Mouse (Mus musculus) olfactory bulb, adult 2 months (tissue): Measurements from ENCODE around the gene Hcrt. TPM values are rescaled to one million over a fixed set of nuclear protein-coding genes. Genes with fewer than 3 reads are reported as not detected.
"Not testable (repeated sequence)": the region's sequence is repeated elsewhere in the genome, so short reads cannot be mapped to it uniquely, and the experiment has no call there.

Experiments used
- H3K27ac ChIP-seq: fragments of 200-500 bp; 2 replicates; pipeline ENCODE4 v1.5.1; 2012; ENCODE audit warnings: low read depth, low read length; ENCODE audit not compliant: insufficient read depth
- H3K4me1 ChIP-seq: fragments of 200-500 bp; 2 replicates; pipeline ENCODE4 v1.6.1; 2012; ENCODE audit warnings: low read length; ENCODE audit not compliant: control insufficient read depth, insufficient read depth
- H3K4me3 ChIP-seq: fragments of 200-500 bp; 2 replicates; pipeline ENCODE4 v1.5.1; 2012; ENCODE audit warnings: mild to moderate bottlenecking, low read depth, low read length, moderate library complexity; ENCODE audit not compliant: insufficient read depth
- CTCF ChIP-seq: fragments of 200-500 bp; IDR thresholded peaks from 2 replicates; pipeline ENCODE4 v1.5.1; 2012; ENCODE audit warnings: low read depth, mild to moderate bottlenecking, low read length, moderate library complexity; ENCODE audit not compliant: insufficient read depth
- POLR2A ChIP-seq: fragments of 200-500 bp; IDR thresholded peaks from 2 replicates; pipeline ENCODE4 v1.6.1; 2012; ENCODE audit warnings: mild to moderate bottlenecking, low read depth, low read length, moderate library complexity; ENCODE audit not compliant: insufficient read depth
- WGBS: fragments of 180-500 bp; shearing (Covaris S2); methylation state at CpG from one replicate; pipeline ENCODE4 v1.1.7; 2018; 5-methylcytosine and 5-hydroxymethylcytosine counted together
- polyA plus RNA-seq: library from polyadenylated mRNA; stranded (reverse); fragments of >200 nt; gene quantifications from 2 replicates; pipeline ENCODE4 v1.2.4, GENCODE M21; 2012; ENCODE audit warnings: low replicate concordance; ENCODE audit not compliant: missing spikeins, insufficient read depth, insufficient read length

The Hcrt gene
- polyA plus RNA-seq, 1 experiment: not detected

DNA sequence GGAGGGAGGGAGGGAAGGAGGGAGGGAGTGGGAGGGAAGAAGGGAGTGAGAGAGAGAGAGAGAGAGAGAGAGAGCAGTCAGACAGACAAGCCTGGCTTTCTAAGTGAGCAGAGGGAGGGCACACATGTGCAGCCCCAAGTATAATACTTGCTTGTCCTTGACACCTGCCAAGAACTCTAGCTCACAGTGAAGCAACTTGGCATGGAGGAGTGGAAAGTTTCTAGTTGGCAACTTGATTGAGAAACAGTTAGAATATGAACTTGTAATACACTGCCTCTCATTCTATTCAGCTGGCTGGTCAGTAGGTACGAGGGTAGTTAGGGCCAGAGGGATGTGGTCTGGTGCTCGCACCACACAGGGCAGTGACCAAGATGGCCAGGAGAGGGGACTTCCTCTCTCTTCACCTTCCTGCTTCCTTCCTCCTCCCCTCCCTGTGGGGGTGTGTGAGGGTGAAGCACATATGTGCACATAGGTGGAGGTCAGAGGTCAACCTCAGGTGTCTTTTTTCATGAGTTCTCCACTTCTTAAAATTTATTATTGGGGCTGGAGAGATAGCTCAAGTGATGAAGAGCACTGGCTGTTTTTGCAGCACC, 28.8 kb upstream of the Hcrt start:
- H3K4me1 ChIP-seq: peaks cover 6% of the 10 kb centered on the region; the same call in 1 of the 2 replicates
- WGBS: 64% methylated on average over 2 of the region's 2 CpGs

DNA sequence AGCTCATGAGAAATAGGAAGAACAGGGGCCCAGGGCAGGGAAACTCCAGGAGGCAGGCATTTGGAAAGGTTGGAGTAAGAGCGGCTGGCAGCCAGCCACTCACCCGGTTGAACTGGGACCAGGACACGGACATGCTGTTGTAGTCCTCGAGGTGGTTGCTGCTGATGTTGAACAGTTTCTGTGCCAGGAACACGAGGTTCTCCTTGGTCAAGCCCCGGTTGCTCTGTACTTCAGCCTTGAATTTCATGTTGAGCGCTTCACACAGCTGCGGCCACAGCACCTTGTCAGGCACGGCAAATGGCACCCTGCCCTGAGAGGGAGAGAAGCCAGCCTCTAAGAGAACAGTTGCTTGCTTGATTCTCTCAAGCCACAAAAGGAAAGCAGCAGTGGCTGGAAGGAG, 27.9 kb upstream of the Hcrt start:
- not testable (repeated sequence) for H3K4me3 ChIP-seq, H3K4me1 ChIP-seq
- 56% methylated on average over 9 of the region's 9 CpGs for WGBS
- H3K27ac ChIP-seq: peak overlapping the region; percentile 64; the same call in 1 of the 2 replicates

More for the DNA sequence above, 28.8 kb upstream of the Hcrt start:
- Histone ChIP-seq H3K4me3 (no peak overlapping the region), H3K27ac (no peak overlapping the region)
- TF ChIP-seq CTCF: no peak
- no peak for TF ChIP-seq POLR2A

DNA sequence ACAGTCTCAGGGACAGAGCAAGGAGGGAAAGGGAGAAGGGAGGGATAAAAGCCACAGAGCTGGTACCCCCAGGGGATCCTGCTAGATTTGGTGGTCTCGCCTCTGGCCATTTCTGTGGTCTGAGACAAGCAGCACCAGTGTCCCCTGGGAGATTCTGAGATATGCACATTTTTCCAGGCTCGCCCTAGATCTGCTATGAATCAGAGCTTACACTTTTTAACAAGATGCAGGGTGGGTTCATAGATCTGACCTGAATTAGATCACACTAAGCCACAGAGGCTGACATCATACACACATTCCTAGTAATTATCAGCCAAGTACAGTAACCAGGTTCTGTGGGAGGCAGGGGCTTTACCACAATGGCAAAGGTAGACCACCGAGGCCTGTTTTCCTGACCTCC, 27.0 kb upstream of the Hcrt start:
- Histone ChIP-seq H3K27ac (0 out of 2 replicates have a peak overlapping the region, but pooled peaks have one; percentile 64), H3K4me1 (peaks cover 6% of the 10 kb centered on the region; the same call in 1 of the 2 replicates), H3K4me3 (no peak overlapping the region)
- TF ChIP-seq CTCF (no peak), POLR2A (no peak)
- WGBS: 74% methylated on average over 3 of the region's 3 CpGs

DNA sequence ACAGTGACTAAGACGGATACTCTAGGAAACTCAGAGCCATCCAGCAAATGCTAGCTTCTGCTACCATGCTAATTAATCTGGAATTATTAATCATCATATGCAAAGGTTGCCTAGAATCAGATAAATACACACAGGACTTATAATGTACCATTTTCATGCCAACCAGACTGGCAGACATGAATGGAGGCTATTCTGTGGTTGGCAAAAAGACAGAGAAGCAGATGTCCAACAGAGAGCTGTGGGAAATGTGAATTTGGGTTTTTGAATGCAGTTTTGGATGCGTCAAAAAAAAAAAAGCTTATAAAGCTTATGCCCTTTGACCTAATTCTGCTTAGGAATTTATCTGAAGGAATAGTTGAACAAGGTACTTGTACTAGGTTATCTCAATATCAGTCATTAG, 23.0 kb upstream of the Hcrt start:
- Histone ChIP-seq H3K4me1 (peaks cover 8% of the 10 kb centered on the region; the same call in 1 of the 2 replicates), H3K27ac (no peak overlapping the region), H3K4me3 (no peak overlapping the region)
- TF ChIP-seq CTCF: no peak
- TF ChIP-seq POLR2A: no peak
- WGBS: 67% methylated on average over 2 of the region's 2 CpGs

DNA sequence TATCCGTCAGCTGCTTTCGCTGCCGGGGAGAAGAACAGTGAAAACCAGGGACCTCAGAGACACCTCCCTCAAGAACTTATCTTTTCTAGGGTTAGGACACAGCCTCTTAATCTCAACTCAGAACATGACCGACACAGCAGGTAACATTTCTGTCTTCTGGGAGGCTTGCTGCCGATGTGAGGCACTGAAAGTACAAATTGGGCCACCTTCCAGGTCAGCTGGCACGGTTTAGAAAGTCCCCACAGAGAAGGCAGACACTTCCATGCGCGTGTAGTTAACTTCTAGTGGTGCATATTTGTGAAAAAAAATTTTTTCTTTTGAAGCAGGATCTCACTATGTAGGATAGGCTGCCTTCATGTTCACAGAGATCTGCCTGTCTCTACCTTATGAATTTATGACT, 21.6 kb upstream of the Hcrt start:
- no peak for TF ChIP-seq POLR2A
- TF ChIP-seq CTCF: no peak
- WGBS: 76% methylated on average over 8 of the region's 8 CpGs
- Histone ChIP-seq H3K4me3 (no peak overlapping the region), H3K4me1 (peaks cover 2% of the 10 kb centered on the region; the same call in 1 of the 2 replicates), H3K27ac (no peak overlapping the region)

DNA sequence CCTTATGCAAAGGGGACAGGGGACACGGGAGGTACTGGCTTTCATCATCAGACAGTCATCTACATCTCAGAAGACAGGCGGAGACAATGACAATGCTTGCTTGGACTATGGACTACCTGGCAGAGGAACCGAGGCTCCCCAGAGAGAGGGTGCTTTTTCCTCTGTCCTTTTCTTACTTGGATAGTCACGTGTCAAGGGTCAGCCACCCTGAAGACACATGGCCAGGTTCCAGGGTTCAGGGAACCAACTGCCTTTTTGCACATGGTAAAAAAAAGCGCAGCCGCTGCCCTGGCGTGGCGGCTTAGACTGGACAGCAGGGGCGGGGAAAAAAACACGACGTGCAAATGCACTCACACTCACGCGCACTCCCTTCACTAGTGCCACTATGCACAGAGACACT, 19.8 kb upstream of the Hcrt start:
- Histone ChIP-seq H3K27ac (no peak overlapping the region), H3K4me1 (peaks cover 2% of the 10 kb centered on the region; the same call in 1 of the 2 replicates), H3K4me3 (no peak overlapping the region)
- TF ChIP-seq POLR2A (no peak), CTCF (no peak)
- 90% methylated on average over 13 of the region's 13 CpGs for WGBS

DNA sequence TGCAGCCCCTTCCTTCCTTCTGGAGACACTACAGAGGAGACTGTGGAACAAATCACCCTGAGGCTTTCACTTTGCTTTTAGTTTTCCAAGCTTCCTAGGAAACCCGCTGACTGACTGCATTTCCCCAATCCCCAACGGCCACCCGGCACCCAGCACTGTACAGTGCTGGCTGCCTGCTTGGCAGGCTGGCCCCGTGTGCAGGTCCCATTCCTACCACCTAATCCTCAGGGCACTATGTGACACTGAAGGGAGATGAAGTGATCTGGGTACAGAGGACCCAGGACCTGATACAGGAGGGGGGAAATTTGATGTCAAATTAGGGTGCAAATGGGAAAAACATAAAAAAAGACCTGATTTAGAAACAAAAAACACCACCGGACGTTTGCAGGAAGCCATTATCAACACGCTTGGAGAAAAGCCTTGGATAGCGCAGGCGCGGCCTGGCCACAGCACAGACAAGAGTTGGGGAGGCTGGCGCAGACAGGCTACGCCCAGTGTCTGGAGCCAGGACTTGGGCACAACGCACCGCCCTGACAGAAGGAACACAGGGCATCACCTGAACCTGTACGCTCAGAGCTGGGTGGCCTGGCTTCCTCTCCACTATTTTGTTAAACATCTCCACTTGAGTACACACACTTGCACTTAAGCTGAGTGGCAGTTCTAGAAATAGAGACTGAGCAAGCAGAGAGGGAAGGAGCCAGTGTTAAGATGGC, 19.2 kb upstream of the Hcrt start:
- WGBS: 84% methylated on average over 15 of the region's 15 CpGs
- H3K27ac ChIP-seq: no peak overlapping the region
- peaks cover 2% of the 10 kb centered on the region; the same call in 1 of the 2 replicates for H3K4me1 ChIP-seq
- no peak for TF ChIP-seq CTCF
- TF ChIP-seq POLR2A: no peak
- H3K4me3 ChIP-seq: no peak overlapping the region

DNA sequence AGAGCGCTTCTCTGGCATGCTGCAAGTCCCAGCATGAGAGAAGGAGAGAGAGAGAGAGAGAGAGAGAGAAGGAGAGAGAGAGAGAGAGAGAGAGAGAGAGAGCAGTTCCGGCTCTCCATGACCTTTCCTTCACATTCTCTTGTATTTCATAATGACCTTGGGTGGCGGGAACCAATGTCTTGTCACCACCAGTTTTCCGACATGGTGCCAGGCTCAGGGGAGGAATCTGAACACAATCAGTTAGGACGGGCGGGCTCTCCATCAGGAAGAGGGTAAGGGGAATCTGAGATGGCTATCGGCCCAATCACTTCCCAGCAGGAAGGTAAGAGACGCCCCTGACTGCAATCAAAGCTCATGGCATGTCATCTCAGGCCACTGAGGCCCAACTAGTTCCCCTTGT, 17.5 kb upstream of the Hcrt start:
- 87% methylated on average over 8 of the region's 8 CpGs for WGBS

DNA sequence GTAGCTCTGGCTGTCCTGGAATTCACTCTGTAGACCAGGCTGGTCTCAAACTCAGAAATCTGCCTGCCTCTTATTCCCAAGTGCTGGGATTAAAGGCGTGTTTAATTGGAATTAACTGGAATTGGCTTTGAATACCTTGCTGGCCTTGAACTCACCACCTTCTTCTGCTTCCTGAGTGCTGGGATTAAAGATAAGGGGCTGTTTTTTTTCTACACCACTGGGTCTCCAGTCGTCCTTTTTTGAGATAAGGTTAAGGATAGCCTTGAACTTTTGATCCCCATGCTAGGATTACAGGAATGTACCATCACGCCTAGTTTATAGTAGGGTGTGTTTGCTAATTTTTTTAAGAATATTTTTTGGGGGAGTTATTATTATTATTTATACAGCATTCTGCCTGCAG, 15.3 kb upstream of the Hcrt start:
- Histone ChIP-seq H3K27ac (no peak overlapping the region), H3K4me3 (no peak overlapping the region), H3K4me1 (peaks cover 2% of the 10 kb centered on the region; the same call in 1 of the 2 replicates)
- 88% methylated on average over 3 of the region's 3 CpGs for WGBS
- TF ChIP-seq POLR2A (no peak), CTCF (no peak)

More for the DNA sequence above, 17.5 kb upstream of the Hcrt start:
- Histone ChIP-seq H3K4me3 (no peak overlapping the region), H3K4me1 (peaks cover 2% of the 10 kb centered on the region; the same call in 1 of the 2 replicates), H3K27ac (no peak overlapping the region)
- TF ChIP-seq POLR2A (no peak), CTCF (no peak)

DNA sequence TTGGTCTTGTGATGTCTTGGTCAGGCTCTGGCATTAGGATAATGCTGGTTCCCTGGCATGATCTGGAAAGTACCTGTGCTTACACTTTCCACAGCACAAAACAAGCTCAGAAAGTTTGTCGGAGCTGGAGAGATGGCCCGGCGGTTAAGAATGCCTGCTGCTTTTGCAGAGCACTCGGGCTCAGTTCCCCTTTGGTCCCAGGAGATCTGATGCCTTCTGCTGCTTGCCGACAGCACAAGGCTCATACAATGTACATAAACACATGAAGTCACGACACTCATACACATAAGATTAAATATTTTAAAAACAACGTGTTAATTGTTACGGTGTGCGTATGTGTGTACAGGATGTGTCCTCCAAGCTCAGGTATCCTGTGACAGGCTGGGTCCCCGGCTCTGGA, 13.2 kb upstream of the Hcrt start:
- TF ChIP-seq POLR2A: no peak
- no peak for TF ChIP-seq CTCF
- Histone ChIP-seq H3K27ac (no peak overlapping the region), H3K4me3 (no peak overlapping the region), H3K4me1 (peaks cover 3% of the 10 kb centered on the region)
- WGBS: 87% methylated on average over 10 of the region's 10 CpGs
